In genomic region chr12:105943077-105943433, GRCm38 (mm10) we compare ENCODE assay signal across 22 mouse cellular contexts.
DNase-seq lines count a peak whose midpoint lies in the region; ATAC-seq and TF ChIP-seq lines count a peak whose summit lies in the region.
"Had no signal": no experiment of that assay in that cellular context is flagged by ENCODE, and none has a peak within 500 bp of the region (broad histone marks: within the 10 kb centered on the region; RNA-seq: fewer than 3 reads in every experiment).

No protein-coding gene starts in this region.

- no peaks in the 10 kb centered on the region for H3K36me3 ChIP-seq in stomach, embryonic 15.5 days
- H3K36me3 ChIP-seq in stomach, postnatal 0 days (ENCODE audit: control insufficient read depth, insufficient read depth, low read length): no peaks in the 10 kb centered on the region
- H3K36me3 ChIP-seq in liver, embryonic 16.5 days (ENCODE audit: control insufficient read depth, insufficient read depth): no peaks in the 10 kb centered on the region
- H3K36me3 ChIP-seq: heart, embryonic 10.5 days; hindbrain, embryonic 15.5 days; limb, embryonic 10.5 days; midbrain, embryonic 12.5 days had no signal

- 0 out of 2 replicates have a peak, but pooled peaks have one; percentile 56 for ATAC-seq in stomach, embryonic 15.5 days (ENCODE audit: insufficient read depth, low FRiP score, low read depth)
- ATAC-seq in stomach, postnatal 0 days (ENCODE audit: low FRiP score, low TSS enrichment): no peak
- peak; percentile 90 for ATAC-seq in liver, embryonic 16.5 days (ENCODE audit: low read depth)
- ATAC-seq: forebrain, embryonic 13.5 days; lung, postnatal 0 days had no signal

- no peaks in the 10 kb centered on the region for H3K4me1 ChIP-seq in stomach, embryonic 15.5 days
- no peaks in the 10 kb centered on the region for H3K4me1 ChIP-seq in stomach, postnatal 0 days (replicated peaks; ENCODE audit: control insufficient read depth, insufficient read depth)
- H3K4me1 ChIP-seq in liver, embryonic 16.5 days (ENCODE audit: control insufficient read depth, low read depth, low read length): peaks cover 5% of the 10 kb centered on the region
- H3K4me1 ChIP-seq: forebrain, embryonic 13.5 days; heart, embryonic 10.5 days; hindbrain, embryonic 15.5 days; limb, embryonic 10.5 days; midbrain, embryonic 12.5 days had no signal

- 77% methylated on average over 8 of the region's 8 CpGs for WGBS in stomach, embryonic 15.5 days
- WGBS in stomach, postnatal 0 days: 81% methylated on average over 8 of the region's 8 CpGs
- WGBS in liver, embryonic 16.5 days (ENCODE audit: insufficient replicate concordance): 48% methylated on average over 8 of the region's 8 CpGs

- no peaks in the 10 kb centered on the region for H3K27me3 ChIP-seq in stomach, embryonic 15.5 days (replicated peaks)
- no peaks in the 10 kb centered on the region for H3K27me3 ChIP-seq in stomach, postnatal 0 days (ENCODE audit: control insufficient read depth, insufficient read depth, low read length)
- H3K27me3 ChIP-seq in liver, embryonic 16.5 days (ENCODE audit: control insufficient read depth, insufficient read depth, low read depth, low read length): no peaks in the 10 kb centered on the region
- H3K27me3 ChIP-seq: forebrain, embryonic 13.5 days; hindbrain, embryonic 15.5 days; midbrain, embryonic 12.5 days had no signal

- TF ChIP-seq CTCF in stomach, postnatal 0 days (IDR thresholded peaks at IDR 0.05; ENCODE audit: low read depth): no peak

- no peaks in the 10 kb centered on the region for H3K9me3 ChIP-seq in stomach, embryonic 15.5 days
- H3K9me3 ChIP-seq in stomach, postnatal 0 days (ENCODE audit: control insufficient read depth, low read length): no peaks in the 10 kb centered on the region
- no peaks in the 10 kb centered on the region for H3K9me3 ChIP-seq in liver, embryonic 16.5 days (replicated peaks; ENCODE audit: control insufficient read depth, low read length)
- H3K9me3 ChIP-seq: forebrain, embryonic 13.5 days; heart, embryonic 10.5 days; hindbrain, embryonic 15.5 days; limb, embryonic 10.5 days; midbrain, embryonic 12.5 days had no signal

- no peak overlapping the region for H3K4me3 ChIP-seq in stomach, embryonic 15.5 days (replicated peaks)
- no peak overlapping the region for H3K4me3 ChIP-seq in stomach, postnatal 0 days (ENCODE audit: low read depth, low read length)
- no peak overlapping the region for H3K4me3 ChIP-seq in liver, embryonic 16.5 days (ENCODE audit: low read depth, low read length)
- H3K4me3 ChIP-seq: forebrain, embryonic 13.5 days; heart, embryonic 10.5 days; hindbrain, embryonic 15.5 days; limb, embryonic 10.5 days; midbrain, embryonic 12.5 days had no signal

- TF ChIP-seq EP300 in stomach, postnatal 0 days (optimal IDR thresholded peaks at IDR 0.05): no peak

- no peak for DNase-seq in stomach, postnatal 0 days (ENCODE audit: low spot score)
- DNase-seq in liver: peak; percentile 29
- no peak for DNase-seq in T-cell, adult 2 months (ENCODE audit: low spot score)
- DNase-seq in testis, postnatal 14 days (ENCODE audit: low spot score): no peak
- no peak for DNase-seq in spleen, postnatal 10 days (ENCODE audit: low spot score in 2 of 2)
- DNase-seq: adrenal gland, postnatal 36 days; cerebellum, adult 9-11 months; kidney, adult 8-10 months; kidney, postnatal 14 days; right cerebral cortex, postnatal 14 days; spleen, adult 18-20 months; thymus, adult 18-20 months; thymus, postnatal 36 days had no signal

- H3K27ac ChIP-seq in stomach, embryonic 15.5 days: no peak overlapping the region
- H3K27ac ChIP-seq in stomach, postnatal 0 days (replicated peaks): no peak overlapping the region
- peak overlapping the region; percentile 79; the same call in 1 of the 2 replicates for H3K27ac ChIP-seq in liver, embryonic 16.5 days (ENCODE audit: low read length)
- H3K27ac ChIP-seq: forebrain, embryonic 13.5 days; heart, embryonic 10.5 days; hindbrain, embryonic 15.5 days; limb, embryonic 10.5 days; macrophage; midbrain, embryonic 12.5 days had no signal

- H3K9ac ChIP-seq in stomach, embryonic 15.5 days: no peak overlapping the region
- H3K9ac ChIP-seq in stomach, postnatal 0 days (ENCODE audit: low read length): no peak overlapping the region
- H3K9ac ChIP-seq in liver, embryonic 16.5 days (ENCODE audit: low read depth, low read length): no peak overlapping the region
- H3K9ac ChIP-seq: forebrain, embryonic 13.5 days; hindbrain, embryonic 15.5 days; midbrain, embryonic 12.5 days had no signal

- no peak overlapping the region for H3K4me2 ChIP-seq in stomach, embryonic 15.5 days
- H3K4me2 ChIP-seq in stomach, postnatal 0 days (replicated peaks; ENCODE audit: low read depth): no peak overlapping the region
- peak overlapping the region; percentile 38; the same call in 1 of the 2 replicates for H3K4me2 ChIP-seq in liver, embryonic 16.5 days (ENCODE audit: low read depth, low read length)
- H3K4me2 ChIP-seq: forebrain, embryonic 13.5 days; hindbrain, embryonic 15.5 days; midbrain, embryonic 12.5 days had no signal
